Mouse (Mus musculus) R1 (cell line): ENCODE measurements around the gene Epb41l4b.

Experiments
- DNase-seq: peaks from one replicate; pipeline ENCODE4 v3.0.0-alpha.2; 2018; ENCODE audit warnings: low read depth, low spot score

The Epb41l4b gene

GRCm38 (mm10) chr4:57060319-57060831, 82.9 kb downstream of the Epb41l4b start:
- DNase-seq, result no peak

GRCm38 (mm10) chr4:57058623-57059022, 84.6 kb downstream of the Epb41l4b start:
- DNase-seq, result no peak

- no peak for DNase-seq
Measured at GRCm38 (mm10) chr4:57057637-57058036, 85.6 kb downstream of the Epb41l4b start.

- no peak for DNase-seq
Measured at GRCm38 (mm10) chr4:57055635-57056034, 87.6 kb downstream of the Epb41l4b start.

- no peak for DNase-seq
Measured at GRCm38 (mm10) chr4:57049281-57049921, 93.8 kb downstream of the Epb41l4b start.

- no peak for DNase-seq
Measured at GRCm38 (mm10) chr4:57048566-57048965, 94.7 kb downstream of the Epb41l4b start.

GRCm38 (mm10) chr4:57046160-57046571, 97.1 kb downstream of the Epb41l4b start:
- no peak for DNase-seq

GRCm38 (mm10) chr4:57043621-57044020, 99.6 kb downstream of the Epb41l4b start:
- DNase-seq, result no peak

- peak; percentile 74 for DNase-seq
Measured at GRCm38 (mm10) chr4:57041661-57042060, 101.6 kb downstream of the Epb41l4b start.

GRCm38 (mm10) chr4:57041211-57041610, 102.0 kb downstream of the Epb41l4b start:
- DNase-seq, result peak; percentile 72

- peak; percentile 84 for DNase-seq
Measured at GRCm38 (mm10) chr4:57040481-57040880, 102.8 kb downstream of the Epb41l4b start.

- DNase-seq, result peak; percentile 59
Measured at GRCm38 (mm10) chr4:57039127-57040031, 103.9 kb downstream of the Epb41l4b start.

GRCm38 (mm10) chr4:57037554-57037953, 105.7 kb downstream of the Epb41l4b start:
- no peak for DNase-seq

- no peak for DNase-seq
Measured at GRCm38 (mm10) chr4:57034169-57034568, 109.1 kb downstream of the Epb41l4b start.

- DNase-seq, result no peak
Measured at GRCm38 (mm10) chr4:57031440-57031839, 111.8 kb downstream of the Epb41l4b start.

GRCm38 (mm10) chr4:57027954-57028353, 115.3 kb downstream of the Epb41l4b start:
- no peak for DNase-seq

- DNase-seq, result peak; percentile 51
Measured at GRCm38 (mm10) chr4:57023527-57023926, 119.7 kb downstream of the Epb41l4b start.

- DNase-seq, result peak; percentile 80
Measured at GRCm38 (mm10) chr4:57021288-57021687, 121.9 kb downstream of the Epb41l4b start.

GRCm38 (mm10) chr4:57017229-57017628, 126.0 kb downstream of the Epb41l4b start:
- peak; percentile 79 for DNase-seq

GRCm38 (mm10) chr4:57016366-57017171, 126.7 kb downstream of the Epb41l4b start:
- no peak for DNase-seq

GRCm38 (mm10) chr4:57015032-57015431, 128.2 kb downstream of the Epb41l4b start:
- no peak for DNase-seq
